Mouse (Mus musculus): ENCODE data around the gene Relch.

Gene Relch

DNA sequence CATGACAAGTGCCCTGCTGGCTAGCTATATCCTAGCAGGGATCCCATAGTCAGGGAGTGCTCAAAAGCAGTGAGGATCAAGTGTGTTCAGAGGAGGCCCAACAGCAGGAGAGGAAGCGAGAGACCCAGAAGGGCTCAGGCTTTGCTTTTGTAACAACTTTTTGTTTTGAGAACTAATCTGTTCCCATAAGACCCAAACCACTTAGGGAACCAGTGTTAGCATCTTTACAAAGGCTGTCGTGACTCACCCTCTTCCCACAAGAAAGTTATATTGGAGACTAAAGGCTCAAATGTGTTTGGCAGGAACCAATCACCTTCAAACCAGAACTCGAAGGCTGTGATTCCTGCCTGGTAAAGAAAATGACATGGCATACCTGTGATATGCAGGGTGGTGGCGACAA, 132.0 kb downstream of the Relch start:
- DNase-seq (ENCODE audit: low spot score in 2 of 2), result no peak

DNA sequence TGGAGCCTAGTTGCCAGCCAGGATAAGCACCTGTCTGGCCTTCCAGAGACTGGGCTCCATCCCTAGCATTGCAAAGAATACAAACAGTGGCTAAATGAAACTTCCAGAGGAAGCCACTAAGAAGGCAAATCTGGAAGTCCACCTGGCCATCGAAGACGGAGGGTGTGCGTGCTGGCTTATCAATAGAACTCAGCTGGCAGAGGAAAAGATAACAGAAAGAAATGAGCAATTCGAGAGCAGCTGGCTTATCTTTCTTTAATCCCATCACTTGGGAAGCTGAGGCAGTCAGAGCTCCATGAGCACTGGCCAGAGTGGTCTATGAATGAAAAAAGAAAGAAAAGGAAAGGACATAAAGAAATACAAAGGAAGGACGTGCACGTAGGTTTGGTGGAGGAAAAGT, 136.9 kb downstream of the Relch start:
- no peak for DNase-seq (ENCODE audit: low spot score in 2 of 2)

DNA sequence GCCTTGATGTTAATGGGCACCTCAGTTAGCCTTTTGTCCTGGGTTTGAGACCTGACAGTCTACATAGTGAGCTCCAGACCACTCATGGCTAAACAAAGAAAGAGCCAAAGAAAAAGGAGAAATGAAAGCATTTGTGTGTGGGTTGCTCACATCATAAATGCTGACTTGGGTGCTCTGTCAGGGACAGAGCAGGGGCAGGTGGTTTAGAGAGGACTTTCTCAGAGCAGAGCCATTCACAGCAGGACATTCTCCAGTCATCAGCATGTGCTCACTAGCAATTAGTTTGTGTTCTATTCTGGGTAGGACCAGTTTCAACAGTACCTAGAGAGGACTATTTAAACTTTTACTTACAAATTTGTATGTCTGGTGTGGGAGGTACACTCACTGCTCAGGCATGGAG, 137.6 kb downstream of the Relch start:
- no peak for DNase-seq (ENCODE audit: low spot score in 2 of 2)

DNA sequence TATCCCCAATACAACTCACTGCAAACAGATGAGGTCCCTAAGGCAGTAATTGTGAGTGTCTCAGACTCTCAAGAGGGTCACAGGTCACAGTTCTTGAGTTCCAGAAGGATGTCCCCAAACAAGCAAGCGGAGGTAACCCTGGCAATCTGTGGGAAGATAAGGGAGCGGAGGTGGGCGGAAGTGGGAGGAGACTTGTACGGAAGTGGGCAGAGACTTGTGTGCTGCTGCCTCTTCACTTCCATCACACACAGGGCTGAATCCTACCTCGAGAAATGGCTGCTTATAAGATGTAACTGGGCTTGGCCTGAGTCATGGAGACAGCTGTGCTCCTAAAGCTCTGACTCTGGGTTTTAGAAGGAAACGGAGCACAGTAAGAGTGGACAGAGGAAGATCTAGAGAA, 139.3 kb downstream of the Relch start:
- no peak for DNase-seq (ENCODE audit: low spot score in 2 of 2)

DNA sequence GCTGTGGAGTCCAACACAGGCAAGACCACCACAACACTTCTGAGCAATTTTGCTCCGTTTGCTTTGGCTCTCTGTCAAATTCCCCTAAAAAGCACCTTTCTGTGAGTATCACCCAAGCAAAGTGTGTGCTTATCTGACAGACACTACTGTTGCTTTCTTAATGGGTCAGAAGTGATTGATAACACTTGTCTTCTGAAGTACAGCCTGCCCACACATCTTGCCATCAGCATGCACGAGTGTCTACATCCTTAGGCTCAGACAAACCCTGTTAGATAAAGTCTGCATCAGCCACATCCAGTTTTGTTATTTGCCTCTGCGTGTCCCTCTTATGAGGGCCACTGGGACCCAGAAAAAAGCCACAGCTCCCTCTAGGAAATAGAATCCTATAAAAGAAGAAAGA, 140.6 kb downstream of the Relch start:
- no peak for DNase-seq (ENCODE audit: low spot score in 2 of 2)

Data from frontal cortex, postnatal 14 days (tissue).